Mouse (Mus musculus): Measurements from ENCODE around the gene Olfml2a. TPM values are rescaled to one million over a fixed set of nuclear protein-coding genes. Genes with fewer than 3 reads are reported as not detected.

The Olfml2a gene
- polyA plus RNA-seq, 1 experiment from 2014 or later: 2.7 TPM

GRCm38 (mm10) chr2:38986580-38986979 lies 54.8 kb downstream of the Olfml2a start:
- H3K9ac ChIP-seq (ENCODE audit: low read length): no peak overlapping the region
- no peak overlapping the region for H3K27ac ChIP-seq (replicated peaks; ENCODE audit: low read depth, low read length)
- H3K9me3 ChIP-seq (ENCODE audit: control insufficient read depth, low read length): no peaks in the 10 kb centered on the region
- 93% methylated on average over 3 of the region's 3 CpGs for WGBS
- DNase-seq (ENCODE audit: low spot score): no peak
- no peak overlapping the region for H3K4me2 ChIP-seq (ENCODE audit: low read depth, severe bottlenecking)
- no peaks in the 10 kb centered on the region for H3K36me3 ChIP-seq (ENCODE audit: control insufficient read depth, insufficient read depth, low read length)
- H3K4me3 ChIP-seq (ENCODE audit: low read depth, low read length): no peak overlapping the region
- no peak for ATAC-seq (ENCODE audit: insufficient number of reproducible peaks, low FRiP score, low TSS enrichment, low read depth)
- no peaks in the 10 kb centered on the region for H3K27me3 ChIP-seq (ENCODE audit: control insufficient read depth, insufficient read depth, low read length)
- no peaks in the 10 kb centered on the region for H3K4me1 ChIP-seq (ENCODE audit: control insufficient read depth, insufficient read depth, low read length)

GRCm38 (mm10) chr2:38987371-38987770 lies 55.6 kb downstream of the Olfml2a start:
- no peak overlapping the region for H3K4me2 ChIP-seq (ENCODE audit: low read depth, severe bottlenecking)
- no peaks in the 10 kb centered on the region for H3K9me3 ChIP-seq (ENCODE audit: control insufficient read depth, low read length)
- no peaks in the 10 kb centered on the region for H3K36me3 ChIP-seq (ENCODE audit: control insufficient read depth, insufficient read depth, low read length)
- no peaks in the 10 kb centered on the region for H3K27me3 ChIP-seq (ENCODE audit: control insufficient read depth, insufficient read depth, low read length)
- H3K27ac ChIP-seq (replicated peaks; ENCODE audit: low read depth, low read length): no peak overlapping the region
- WGBS: 65% methylated on average over 1 of the region's 1 CpGs
- H3K4me1 ChIP-seq (ENCODE audit: control insufficient read depth, insufficient read depth, low read length): no peaks in the 10 kb centered on the region
- H3K4me3 ChIP-seq (ENCODE audit: low read depth, low read length): no peak overlapping the region
- DNase-seq (ENCODE audit: low spot score) (no peak), ATAC-seq (ENCODE audit: insufficient number of reproducible peaks, low FRiP score, low TSS enrichment, low read depth) (no peak)
- no peak overlapping the region for H3K9ac ChIP-seq (ENCODE audit: low read length)

GRCm38 (mm10) chr2:38987803-38988510 lies 56.2 kb downstream of the Olfml2a start:
- Histone ChIP-seq H3K4me2 (ENCODE audit: low read depth, severe bottlenecking) (no peak overlapping the region), H3K36me3 (ENCODE audit: control insufficient read depth, insufficient read depth, low read length) (no peaks in the 10 kb centered on the region), H3K27me3 (ENCODE audit: control insufficient read depth, insufficient read depth, low read length) (no peaks in the 10 kb centered on the region), H3K9me3 (ENCODE audit: control insufficient read depth, low read length) (no peaks in the 10 kb centered on the region), H3K4me3 (ENCODE audit: low read depth, low read length) (no peak overlapping the region), H3K4me1 (ENCODE audit: control insufficient read depth, insufficient read depth, low read length) (no peaks in the 10 kb centered on the region), H3K27ac (replicated peaks; ENCODE audit: low read depth, low read length) (no peak overlapping the region), H3K9ac (ENCODE audit: low read length) (no peak overlapping the region)
- WGBS: 75% methylated on average over 6 of the region's 6 CpGs
- no peak for DNase-seq (ENCODE audit: low spot score)
- ATAC-seq (ENCODE audit: insufficient number of reproducible peaks, low FRiP score, low TSS enrichment, low read depth): no peak

- ATAC-seq (ENCODE audit: insufficient number of reproducible peaks, low FRiP score, low TSS enrichment, low read depth): no peak
- no peak for DNase-seq (ENCODE audit: low spot score)
- no peaks in the 10 kb centered on the region for H3K9me3 ChIP-seq (ENCODE audit: control insufficient read depth, low read length)
- H3K9ac ChIP-seq (ENCODE audit: low read length): no peak overlapping the region
- H3K4me2 ChIP-seq (ENCODE audit: low read depth, severe bottlenecking): no peak overlapping the region
- H3K27me3 ChIP-seq (ENCODE audit: control insufficient read depth, insufficient read depth, low read length): no peaks in the 10 kb centered on the region
- H3K4me3 ChIP-seq (ENCODE audit: low read depth, low read length): no peak overlapping the region
- no peaks in the 10 kb centered on the region for H3K4me1 ChIP-seq (ENCODE audit: control insufficient read depth, insufficient read depth, low read length)
- no peak overlapping the region for H3K27ac ChIP-seq (replicated peaks; ENCODE audit: low read depth, low read length)
- H3K36me3 ChIP-seq (ENCODE audit: control insufficient read depth, insufficient read depth, low read length): no peaks in the 10 kb centered on the region
- WGBS: 87% methylated on average over 2 of the region's 2 CpGs
These were observed 57.2 kb downstream of the Olfml2a start for GRCm38 (mm10) chr2:38988929-38989328.

- H3K27me3 ChIP-seq (ENCODE audit: control insufficient read depth, insufficient read depth, low read length): no peaks in the 10 kb centered on the region
- ATAC-seq (ENCODE audit: insufficient number of reproducible peaks, low FRiP score, low TSS enrichment, low read depth): no peak
- no peak for DNase-seq (ENCODE audit: low spot score)
- no peak overlapping the region for H3K27ac ChIP-seq (replicated peaks; ENCODE audit: low read depth, low read length)
- no peaks in the 10 kb centered on the region for H3K4me1 ChIP-seq (ENCODE audit: control insufficient read depth, insufficient read depth, low read length)
- no peaks in the 10 kb centered on the region for H3K36me3 ChIP-seq (ENCODE audit: control insufficient read depth, insufficient read depth, low read length)
- no peak overlapping the region for H3K4me3 ChIP-seq (ENCODE audit: low read depth, low read length)
- no peak overlapping the region for H3K4me2 ChIP-seq (ENCODE audit: low read depth, severe bottlenecking)
- H3K9ac ChIP-seq (ENCODE audit: low read length): no peak overlapping the region
- 73% methylated on average over 4 of the region's 4 CpGs for WGBS
- no peaks in the 10 kb centered on the region for H3K9me3 ChIP-seq (ENCODE audit: control insufficient read depth, low read length)
These were observed 60.2 kb downstream of the Olfml2a start for GRCm38 (mm10) chr2:38992004-38992403.

GRCm38 (mm10) chr2:38992452-38992851 lies 60.7 kb downstream of the Olfml2a start:
- H3K9ac ChIP-seq (ENCODE audit: low read length): no peak overlapping the region
- DNase-seq (ENCODE audit: low spot score) (no peak), ATAC-seq (ENCODE audit: insufficient number of reproducible peaks, low FRiP score, low TSS enrichment, low read depth) (no peak)
- no peaks in the 10 kb centered on the region for H3K36me3 ChIP-seq (ENCODE audit: control insufficient read depth, insufficient read depth, low read length)
- H3K9me3 ChIP-seq (ENCODE audit: control insufficient read depth, low read length): no peaks in the 10 kb centered on the region
- no peaks in the 10 kb centered on the region for H3K4me1 ChIP-seq (ENCODE audit: control insufficient read depth, insufficient read depth, low read length)
- H3K4me3 ChIP-seq (ENCODE audit: low read depth, low read length): no peak overlapping the region
- no peaks in the 10 kb centered on the region for H3K27me3 ChIP-seq (ENCODE audit: control insufficient read depth, insufficient read depth, low read length)
- H3K27ac ChIP-seq (replicated peaks; ENCODE audit: low read depth, low read length): no peak overlapping the region
- WGBS: 69% methylated on average over 4 of the region's 4 CpGs
- H3K4me2 ChIP-seq (ENCODE audit: low read depth, severe bottlenecking): no peak overlapping the region

- no peaks in the 10 kb centered on the region for H3K27me3 ChIP-seq (ENCODE audit: control insufficient read depth, insufficient read depth, low read length)
- no peak within 1 kb of the TSS for H3K27ac ChIP-seq (replicated peaks; ENCODE audit: low read depth, low read length)
These were observed 65.9 kb downstream of the Olfml2a start, which contains the start of gene Wdr38 for GRCm38 (mm10) chr2:38997386-38998374. Gene Wdr38 (plus strand): TSS chr2:38997476.

GRCm38 (mm10) chr2:38999381-38999780 lies 67.6 kb downstream of the Olfml2a start:
- Histone ChIP-seq H3K36me3 (ENCODE audit: control insufficient read depth, insufficient read depth, low read length) (peaks cover 22% of the 10 kb centered on the region), H3K9ac (ENCODE audit: low read length) (no peak overlapping the region), H3K27ac (replicated peaks; ENCODE audit: low read depth, low read length) (no peak overlapping the region), H3K4me2 (ENCODE audit: low read depth, severe bottlenecking) (no peak overlapping the region), H3K9me3 (ENCODE audit: control insufficient read depth, low read length) (no peaks in the 10 kb centered on the region), H3K4me3 (ENCODE audit: low read depth, low read length) (no peak overlapping the region), H3K27me3 (ENCODE audit: control insufficient read depth, insufficient read depth, low read length) (no peaks in the 10 kb centered on the region), H3K4me1 (ENCODE audit: control insufficient read depth, insufficient read depth, low read length) (peaks cover 21% of the 10 kb centered on the region)
- 53% methylated on average over 4 of the region's 4 CpGs for WGBS
- no peak for ATAC-seq (ENCODE audit: insufficient number of reproducible peaks, low FRiP score, low TSS enrichment, low read depth)
- DNase-seq (ENCODE audit: low spot score): no peak

More at GRCm38 (mm10) chr2:38997386-38998374, 65.9 kb downstream of the Olfml2a start, which contains the start of gene Wdr38:
- ATAC-seq (ENCODE audit: insufficient number of reproducible peaks, low FRiP score, low TSS enrichment, low read depth) (peak; percentile 88), DNase-seq (ENCODE audit: low spot score) (peak; percentile 93)
- Histone ChIP-seq H3K4me2 (ENCODE audit: low read depth, severe bottlenecking) (peak within 1 kb of the TSS; percentile 33), H3K9ac (ENCODE audit: low read length) (peak within 1 kb of the TSS; percentile 50), H3K4me1 (ENCODE audit: control insufficient read depth, insufficient read depth, low read length) (0 out of 2 replicates have a peak, but pooled peaks cover 7% of the 10 kb centered on the region), H3K4me3 (ENCODE audit: low read depth, low read length) (peak within 1 kb of the TSS; percentile 27), H3K9me3 (ENCODE audit: control insufficient read depth, low read length) (no peaks in the 10 kb centered on the region), H3K36me3 (ENCODE audit: control insufficient read depth, insufficient read depth, low read length) (peaks cover 12% of the 10 kb centered on the region)
- WGBS: 16% methylated on average over 33 of the region's 33 CpGs

All from limb, embryonic 11.5 days (tissue).